Mouse (Mus musculus) lung, adult 2 months (tissue): Measurements from ENCODE around the gene Nub1.

Source experiments
- CTCF ChIP-seq: fragments of 200-500 bp; IDR thresholded peaks from 2 replicates; pipeline ENCODE4 v1.5.1; 2011; ENCODE audit warnings: mild to moderate bottlenecking, low read length, control low read depth; ENCODE audit not compliant: insufficient read depth
- POLR2A ChIP-seq: fragments of 200-500 bp; IDR thresholded peaks from 2 replicates; pipeline ENCODE4 v1.6.1; 2011; ENCODE audit warnings: low read depth, mild to moderate bottlenecking, control low read depth, low read length, borderline replicate concordance; ENCODE audit errors: extremely low read depth

GRCm38 (mm10) chr5:24687696-24688095 is 2.4 kb downstream of the Nub1 start:
- no peak for TF ChIP-seq CTCF
- no peak for TF ChIP-seq POLR2A
